Mouse (Mus musculus) cerebellum, adult 2 months (tissue): ENCODE measurements around the gene Alkbh1. TPM values are rescaled to one million over a fixed set of nuclear protein-coding genes. Genes with fewer than 3 reads are reported as not detected.

Experiments used
- DNase-seq, 2 experiments: peaks; one replicate each; pipeline ENCODE4 v3.0.0; 2021
- H3K27ac ChIP-seq: fragments of 200-500 bp; 2 replicates; pipeline ENCODE4 v1.5.1; 2012; ENCODE audit warnings: low read length, control low read depth, inconsistent platforms; ENCODE audit not compliant: insufficient read depth
- H3K27me3 ChIP-seq: fragments of 200-500 bp; 2 replicates; pipeline ENCODE4 v1.6.1; 2012; ENCODE audit warnings: inconsistent platforms, mild to moderate bottlenecking, low read length, moderate library complexity; ENCODE audit not compliant: control insufficient read depth, insufficient read depth
- H3K4me1 ChIP-seq: fragments of 200-500 bp; 2 replicates; pipeline ENCODE4 v1.6.1; 2011; ENCODE audit warnings: low read length; ENCODE audit not compliant: control insufficient read depth, insufficient read depth
- H3K4me3 ChIP-seq: fragments of 200-500 bp; replicated peaks from 2 replicates; pipeline ENCODE3; 2011; ENCODE audit warnings: mild to moderate bottlenecking, low read depth, low read length, control low read depth; ENCODE audit not compliant: insufficient read depth
- CTCF ChIP-seq: fragments of 200-500 bp; IDR thresholded peaks from 2 replicates; pipeline ENCODE4 v1.5.1; 2011; ENCODE audit warnings: low read depth, mild to moderate bottlenecking, control low read depth, low read length, moderate library complexity, borderline replicate concordance; ENCODE audit not compliant: insufficient read depth
- POLR2A ChIP-seq: fragments of 200-500 bp; IDR thresholded peaks from 2 replicates; pipeline ENCODE4 v1.6.1; 2011; ENCODE audit warnings: low read length, control low read depth, borderline replicate concordance; ENCODE audit not compliant: insufficient read depth
- WGBS: fragments of 180-500 bp; shearing (Covaris S2); methylation state at CpG from one replicate; pipeline ENCODE4 v1.1.7; 2018; 5-methylcytosine and 5-hydroxymethylcytosine counted together
- polyA plus RNA-seq: library from polyadenylated mRNA; depleted of rRNA; stranded (reverse); fragments of >200 nt; gene quantifications from 2 replicates; pipeline ENCODE4 v1.2.3, GENCODE M21; 2012

The Alkbh1 gene
- polyA plus RNA-seq, 1 experiment = 18.3 TPM

DNA sequence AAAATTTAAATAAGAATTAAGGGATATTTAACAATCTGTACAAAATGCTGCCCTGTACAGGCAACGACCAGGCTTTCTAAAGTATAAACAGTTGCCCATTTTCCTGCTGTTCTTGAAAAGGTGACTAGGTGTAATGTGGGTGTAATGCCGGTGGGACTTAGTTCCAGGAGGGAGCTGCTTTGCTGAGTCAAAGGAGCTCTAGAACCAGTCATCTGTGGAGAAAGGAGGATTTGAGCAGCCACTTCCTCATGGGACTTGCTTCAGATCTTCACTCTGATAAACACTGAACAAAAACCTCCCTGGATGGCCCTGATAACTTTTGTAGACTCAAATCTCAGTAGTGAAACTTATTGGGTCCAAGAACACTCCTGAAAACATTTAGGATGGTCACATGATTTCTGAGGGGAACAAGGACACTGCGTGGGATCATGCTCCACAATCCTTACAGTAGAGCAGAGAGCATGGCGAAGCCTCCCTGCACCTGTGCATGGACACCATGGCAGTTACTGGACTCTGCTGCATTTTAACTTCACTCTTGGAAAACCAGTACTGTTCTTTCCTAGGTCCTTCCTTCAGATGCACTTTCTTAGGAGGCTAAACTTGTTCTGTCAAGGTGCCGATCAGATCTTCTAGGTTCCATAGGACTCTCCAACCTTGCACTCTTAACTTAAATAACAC, 17.3 kb downstream of the Alkbh1 start:
- no peak overlapping the region for H3K4me3 ChIP-seq
- TF ChIP-seq POLR2A = no peak
- no peak for TF ChIP-seq CTCF
- no peak overlapping the region for H3K27ac ChIP-seq
- no peak for DNase-seq
- 93% methylated on average over 5 of the region's 5 CpGs for WGBS
- H3K4me1 ChIP-seq = no peaks in the 10 kb centered on the region
- H3K27me3 ChIP-seq = no peaks in the 10 kb centered on the region

DNA sequence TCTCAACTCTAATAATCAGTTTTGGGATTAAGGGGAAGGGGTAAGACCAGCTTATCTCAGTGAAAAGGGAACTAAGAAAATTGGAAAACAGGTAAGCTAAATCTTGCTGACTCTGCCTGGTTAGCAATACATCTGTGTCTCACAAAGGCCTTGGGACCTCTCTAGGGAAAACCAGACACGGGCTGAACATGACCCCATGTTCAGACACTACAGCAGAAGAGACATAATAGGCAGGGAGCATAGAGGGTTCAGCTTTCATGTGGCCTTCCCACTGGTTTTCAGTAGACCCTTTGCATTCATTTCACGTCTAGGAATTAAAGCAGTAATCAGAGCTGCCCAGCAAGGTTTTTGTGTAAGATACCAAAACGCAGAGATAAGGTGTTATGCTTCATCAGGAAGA, 19.3 kb downstream of the Alkbh1 start:
- H3K27ac ChIP-seq = no peak overlapping the region

DNA sequence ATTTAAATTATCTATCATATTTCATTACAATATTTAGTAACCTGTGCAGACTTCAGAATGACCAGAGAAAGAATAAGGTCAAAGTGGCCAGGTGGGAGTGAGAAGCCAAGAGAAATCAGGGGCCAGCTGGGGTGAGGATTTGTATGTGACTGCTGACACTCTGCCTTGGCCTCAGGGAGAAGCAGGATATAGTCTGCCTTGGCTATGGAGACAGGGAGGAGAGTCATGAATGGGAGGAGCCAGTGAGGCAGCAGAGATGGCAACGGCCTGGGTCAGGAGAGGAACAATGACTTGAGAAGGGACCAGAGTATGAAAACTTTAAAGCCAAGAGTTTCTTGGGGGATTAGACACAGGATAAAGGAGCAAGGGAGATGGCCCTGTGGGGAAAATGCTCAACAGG, 20.1 kb downstream of the Alkbh1 start:
- H3K4me3 ChIP-seq = no peak overlapping the region
- H3K27ac ChIP-seq = no peak overlapping the region
- TF ChIP-seq POLR2A = no peak
- no peak for TF ChIP-seq CTCF
- 26% methylated on average over 1 of the region's 1 CpGs for WGBS
- no peaks in the 10 kb centered on the region for H3K27me3 ChIP-seq
- DNase-seq = no peak
- no peaks in the 10 kb centered on the region for H3K4me1 ChIP-seq

More for the DNA sequence above, 19.3 kb downstream of the Alkbh1 start:
- no peaks in the 10 kb centered on the region for H3K27me3 ChIP-seq
- TF ChIP-seq POLR2A (no peak), CTCF (no peak)
- DNase-seq = no peak
- no peak overlapping the region for H3K4me3 ChIP-seq
- 37% methylated on average over 3 of the region's 3 CpGs for WGBS
- no peaks in the 10 kb centered on the region for H3K4me1 ChIP-seq

DNA sequence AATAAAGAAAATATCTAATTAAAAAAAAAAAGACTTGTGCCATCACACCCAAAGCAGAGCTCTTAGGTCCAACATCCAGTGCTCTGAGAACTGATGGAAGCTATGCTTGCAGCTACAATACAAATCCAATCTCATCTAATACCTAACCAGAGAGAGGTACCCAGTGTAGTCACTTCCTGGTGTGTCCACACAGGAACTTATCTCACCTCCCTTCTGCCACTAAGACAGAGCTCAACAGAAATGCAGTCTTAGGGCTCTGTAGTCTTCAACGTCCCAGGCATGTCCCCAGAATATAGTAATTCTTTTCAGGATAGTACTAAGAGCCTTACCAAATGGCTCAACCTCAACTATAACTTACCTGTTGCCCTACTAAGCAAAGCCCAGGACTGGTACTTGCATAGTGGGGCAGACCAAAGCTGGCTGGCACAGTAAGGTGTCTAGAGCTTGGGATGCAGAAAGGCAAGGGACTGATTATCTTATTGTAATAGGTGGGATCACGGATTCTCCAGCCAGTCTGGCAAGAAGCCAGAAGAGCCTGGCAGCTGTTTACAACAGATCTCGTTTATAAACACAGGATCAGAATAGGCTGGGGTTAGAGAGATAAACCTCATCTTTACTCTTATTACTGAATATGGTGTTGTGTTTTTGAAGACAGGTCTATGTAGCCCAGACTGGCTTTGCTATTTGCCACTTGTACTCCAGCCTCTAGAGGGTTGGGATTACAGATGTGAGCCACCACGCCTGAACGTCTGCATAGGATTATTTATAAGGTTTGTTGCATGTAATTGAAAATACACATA, 21.9 kb downstream of the Alkbh1 start:
- TF ChIP-seq POLR2A = no peak
- no peak for TF ChIP-seq CTCF
- no peaks in the 10 kb centered on the region for H3K4me1 ChIP-seq
- 50% methylated on average over 5 of the region's 5 CpGs for WGBS
- H3K27me3 ChIP-seq = no peaks in the 10 kb centered on the region
- DNase-seq = no peak
- no peak overlapping the region for H3K4me3 ChIP-seq
- H3K27ac ChIP-seq = no peak overlapping the region

DNA sequence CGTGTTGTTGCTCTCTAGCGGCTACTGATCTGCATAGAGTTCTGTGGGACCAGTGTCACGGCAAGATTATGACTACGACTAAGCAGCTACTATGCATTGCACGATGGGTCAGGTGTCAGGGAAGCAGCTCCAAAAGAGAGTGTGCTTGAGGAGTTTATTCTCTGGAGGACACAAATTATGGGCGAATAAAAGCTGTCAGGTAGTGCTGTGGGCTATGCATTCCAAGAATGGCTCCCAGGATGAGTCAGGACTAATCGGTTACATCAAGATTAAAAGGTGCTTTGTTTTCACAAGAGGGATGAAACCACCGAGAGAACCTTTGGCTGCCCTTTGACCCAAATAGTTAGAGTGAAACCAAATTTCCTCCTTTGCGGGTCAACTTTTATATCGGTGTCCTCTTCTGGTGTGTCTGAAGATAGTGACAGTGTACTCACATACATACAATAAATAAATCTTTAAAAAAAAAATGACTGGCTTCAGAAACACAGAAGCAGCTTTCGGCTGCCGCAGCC, 23.8 kb downstream of the Alkbh1 start:
- WGBS = 79% methylated on average over 12 of the region's 12 CpGs
- Histone ChIP-seq H3K27me3 (no peaks in the 10 kb centered on the region), H3K4me1 (no peaks in the 10 kb centered on the region), H3K4me3 (no peak overlapping the region), H3K27ac (no peak overlapping the region)
- no peak for DNase-seq
- TF ChIP-seq CTCF = no peak
- TF ChIP-seq POLR2A = no peak

DNA sequence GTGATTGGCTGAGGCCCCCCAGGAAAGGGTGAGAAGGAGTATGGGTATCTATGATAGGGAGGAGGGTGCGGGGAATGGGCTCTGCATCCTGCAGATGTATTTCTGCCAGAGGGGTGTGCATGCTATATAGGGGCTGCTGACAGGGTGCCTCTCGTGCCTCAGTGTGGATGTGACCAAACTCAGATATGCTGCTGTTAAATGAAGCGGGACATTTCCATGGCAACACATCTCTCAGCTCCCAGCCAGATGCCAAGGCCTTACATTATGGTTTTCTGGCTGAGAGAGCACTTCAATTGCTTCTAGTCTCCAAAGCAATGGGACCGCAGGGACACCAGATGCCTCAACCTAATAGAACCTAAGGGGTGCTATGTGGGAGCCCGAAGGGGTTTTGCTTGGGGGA, 24.9 kb downstream of the Alkbh1 start:
- Histone ChIP-seq H3K27ac (no peak overlapping the region), H3K27me3 (no peaks in the 10 kb centered on the region), H3K4me3 (no peak overlapping the region), H3K4me1 (no peaks in the 10 kb centered on the region)
- WGBS = 12% methylated on average over 5 of the region's 5 CpGs
- TF ChIP-seq CTCF (no peak), POLR2A (no peak)
- DNase-seq = no peak

DNA sequence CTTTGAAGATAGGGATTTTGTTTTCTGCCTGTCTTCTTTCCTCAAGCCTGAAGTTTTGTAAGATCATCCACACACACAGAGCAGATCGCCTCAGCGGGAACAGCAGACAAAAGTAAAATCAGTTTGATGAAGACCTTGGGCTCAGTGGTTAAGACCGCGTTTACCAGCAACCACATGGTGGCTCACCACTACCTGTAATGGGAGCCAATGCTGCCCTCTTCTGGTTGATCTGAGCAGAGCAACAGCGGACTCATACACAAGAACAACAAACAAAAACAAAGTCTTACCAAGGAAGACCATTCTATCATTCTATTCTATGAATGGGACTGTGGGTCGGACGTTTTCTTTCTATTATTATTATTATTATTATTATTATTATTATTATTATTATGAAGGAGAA, 27.1 kb downstream of the Alkbh1 start:
- H3K27me3 ChIP-seq = no peaks in the 10 kb centered on the region
- no peak overlapping the region for H3K27ac ChIP-seq
- WGBS = 37% methylated on average over 7 of the region's 7 CpGs
- peak; percentile 22 to 27 for DNase-seq
- no peak overlapping the region for H3K4me3 ChIP-seq
- peak; percentile 72; the same call in 1 of the 2 replicates for TF ChIP-seq CTCF
- TF ChIP-seq POLR2A = no peak
- H3K4me1 ChIP-seq = no peaks in the 10 kb centered on the region

DNA sequence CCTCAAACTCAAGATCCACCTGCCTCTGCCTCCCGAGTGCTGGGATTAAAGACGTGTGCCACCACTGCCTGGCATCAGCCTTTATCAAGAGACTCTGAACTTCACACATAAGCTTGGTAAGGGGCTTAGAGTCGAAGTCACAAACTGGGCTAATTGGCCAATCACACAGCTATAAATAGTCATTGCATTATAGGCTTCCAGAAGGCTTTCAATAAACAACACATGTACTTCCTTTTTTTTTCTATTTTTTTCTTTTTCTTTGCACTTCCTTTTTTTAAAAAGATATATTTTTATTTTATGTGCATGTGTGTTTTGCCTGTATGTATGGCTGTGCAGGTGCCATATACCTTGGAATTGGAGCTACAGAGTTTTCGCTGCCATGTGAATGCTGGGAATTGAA, 28.5 kb downstream of the Alkbh1 start:
- H3K27me3 ChIP-seq = no peaks in the 10 kb centered on the region
- 71% methylated on average over 4 of the region's 4 CpGs for WGBS
- no peak overlapping the region for H3K4me3 ChIP-seq
- H3K27ac ChIP-seq = no peak overlapping the region
- DNase-seq = no peak
- TF ChIP-seq POLR2A (no peak), CTCF (no peak)
- H3K4me1 ChIP-seq = no peaks in the 10 kb centered on the region
